Mouse (Mus musculus): ENCODE measurements around the gene Cand2. TPM values are rescaled to one million over a fixed set of nuclear protein-coding genes. Genes with fewer than 3 reads are reported as not detected.
A peak's percentile ranks its signal among the peaks of the same experiment; 100 is the strongest.
"Not testable (repeated sequence)": the region's sequence is repeated elsewhere in the genome, so short reads cannot be mapped to it uniquely, and the experiment has no call there.

The Cand2 gene
- polyA plus RNA-seq, 1 experiment from 2014 or later, result 12.8 TPM

DNA sequence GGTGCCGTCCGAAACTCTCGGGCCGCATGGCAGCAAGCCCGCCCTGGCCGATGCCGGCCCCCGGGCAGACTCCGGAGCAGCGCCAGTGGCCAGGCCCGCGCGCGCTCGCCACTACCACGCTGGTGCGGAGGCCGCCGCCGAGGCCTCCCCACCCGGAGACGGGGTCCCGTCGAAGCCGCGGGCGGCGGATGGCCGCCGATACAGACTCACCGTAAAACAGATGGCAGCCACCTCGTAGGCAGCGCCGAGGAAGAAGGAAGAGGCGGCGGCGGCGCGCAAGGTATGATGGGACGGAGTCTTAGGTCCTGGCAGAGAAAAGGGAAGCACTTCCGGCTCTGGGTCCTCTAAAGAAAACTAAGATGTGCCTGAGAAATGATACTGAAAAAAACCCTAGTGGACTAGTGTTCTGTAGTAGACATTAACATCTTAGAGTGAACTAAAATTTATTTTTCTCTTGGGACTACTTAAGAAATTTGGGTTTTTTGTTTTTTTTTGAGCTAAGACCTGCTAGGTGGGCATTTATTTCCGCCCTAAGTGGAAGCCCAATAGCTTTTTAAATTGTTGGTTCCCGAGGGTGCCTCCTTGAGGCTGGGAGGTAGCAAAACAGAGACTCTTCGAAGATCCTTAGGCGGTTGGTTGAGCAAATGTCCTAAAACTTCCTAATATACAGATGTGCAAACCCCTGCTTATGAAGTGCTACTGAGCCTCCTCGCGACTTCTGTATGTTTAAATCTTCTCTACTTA is 34.3 kb downstream of the Cand2 start, which contains the start of gene Rpl32:
TSS of gene Rpl32 (minus strand) at position 260 of the 744 bp plus-strand sequence.
- Histone ChIP-seq H3K9me3 (no peaks in the 10 kb centered on the region), H3K27ac (replicated peaks) (peak within 1 kb of the TSS; percentile 91), H3K27me3 (no peaks in the 10 kb centered on the region), H3K4me1 (replicated peaks) (peaks cover 23% of the 10 kb centered on the region), H3K9ac (peak within 1 kb of the TSS; percentile 93), H3K36me3 (peaks cover 28% of the 10 kb centered on the region), H3K4me2 (peak within 1 kb of the TSS; percentile 80), H3K4me3 (peak within 1 kb of the TSS; percentile 83)
- under 1% methylated on average over 47 of the region's 47 CpGs for WGBS
- peak; percentile 85 for ATAC-seq (ENCODE audit: low FRiP score, low read depth)

DNA sequence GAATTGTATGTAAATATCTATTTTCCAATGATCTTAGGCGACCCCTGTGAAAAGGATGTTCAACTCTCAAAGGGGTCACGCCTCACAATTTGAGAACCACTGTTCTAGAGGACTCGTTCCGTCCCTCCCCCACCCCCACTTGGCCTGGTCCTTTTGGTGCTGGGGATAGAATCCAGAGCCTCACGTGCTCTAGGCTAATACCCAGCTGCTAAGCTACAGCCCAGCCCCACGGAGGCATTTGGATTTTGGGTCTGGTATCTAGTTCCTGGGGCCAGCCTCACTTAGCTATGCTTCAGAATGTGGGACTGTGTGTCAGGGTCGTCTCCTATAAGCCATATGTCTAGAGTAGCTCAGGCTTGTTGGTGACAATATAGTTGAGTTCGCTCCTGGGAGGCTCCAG is 37.3 kb downstream of the Cand2 start:
- H3K4me3 ChIP-seq, result no peak overlapping the region
- no peak for ATAC-seq (ENCODE audit: low FRiP score, low read depth)
- H3K27me3 ChIP-seq, result no peaks in the 10 kb centered on the region
- H3K9me3 ChIP-seq, result no peaks in the 10 kb centered on the region
- 71% methylated on average over 8 of the region's 8 CpGs for WGBS
- no peak overlapping the region for H3K4me2 ChIP-seq
- H3K27ac ChIP-seq (replicated peaks), result no peak overlapping the region
- peaks cover 3% of the 10 kb centered on the region for H3K36me3 ChIP-seq
- peaks cover 13% of the 10 kb centered on the region for H3K4me1 ChIP-seq (replicated peaks)
- no peak overlapping the region for H3K9ac ChIP-seq

DNA sequence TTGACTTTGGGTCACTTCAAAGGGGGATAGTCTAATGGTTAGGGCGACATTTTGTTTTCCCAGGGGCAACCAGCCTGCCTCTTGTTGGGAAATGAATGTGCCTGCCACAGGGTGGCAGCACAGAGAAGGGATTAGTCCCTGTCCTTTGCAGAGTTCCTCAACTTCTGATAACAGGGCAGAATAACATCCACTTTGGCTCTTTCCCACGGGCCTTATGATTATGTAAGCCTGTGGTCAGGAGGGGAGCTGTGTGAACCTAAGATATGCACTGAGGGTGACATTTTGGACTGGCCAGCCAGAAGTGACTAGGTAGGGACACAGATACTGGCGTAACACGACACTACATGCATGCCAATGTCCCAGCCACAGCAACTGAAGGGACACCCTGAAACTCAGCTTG is 39.8 kb downstream of the Cand2 start:
- 28% methylated on average over 4 of the region's 4 CpGs for WGBS
- no peaks in the 10 kb centered on the region for H3K27me3 ChIP-seq
- no peak for ATAC-seq (ENCODE audit: low FRiP score, low read depth)

DNA sequence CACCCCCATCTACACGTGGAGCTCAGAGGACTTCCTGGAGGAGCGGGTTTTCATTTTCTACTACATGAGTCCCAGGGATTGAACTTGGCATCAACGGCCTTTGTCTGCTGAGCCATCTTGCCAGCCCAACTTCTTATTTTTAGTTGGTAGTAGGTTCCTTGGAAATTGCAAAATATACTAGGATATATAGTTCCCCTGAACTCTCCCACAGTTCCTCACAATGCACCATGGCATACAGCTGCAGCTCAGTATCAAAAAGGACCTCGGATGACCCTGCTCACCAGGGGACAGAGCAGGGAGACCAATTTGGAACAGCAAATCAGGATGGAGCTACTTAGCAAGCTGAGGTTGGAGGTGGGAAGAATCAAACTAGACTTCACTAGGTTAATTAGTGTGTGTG is 40.7 kb downstream of the Cand2 start:
- H3K4me2 ChIP-seq, result no peak overlapping the region
- no peak overlapping the region for H3K9ac ChIP-seq
- H3K4me3 ChIP-seq, result no peak overlapping the region
- WGBS, result 83% methylated on average over 4 of the region's 4 CpGs
- no peaks in the 10 kb centered on the region for H3K27me3 ChIP-seq
- no peak for ATAC-seq (ENCODE audit: low FRiP score, low read depth)
- no peaks in the 10 kb centered on the region for H3K4me1 ChIP-seq (replicated peaks)
- H3K36me3 ChIP-seq, result no peaks in the 10 kb centered on the region
- no peak overlapping the region for H3K27ac ChIP-seq (replicated peaks)
- no peaks in the 10 kb centered on the region for H3K9me3 ChIP-seq

More for the DNA sequence above, 39.8 kb downstream of the Cand2 start:
- Histone ChIP-seq H3K4me1 (replicated peaks) (no peaks in the 10 kb centered on the region), H3K9me3 (no peaks in the 10 kb centered on the region), H3K4me3 (no peak overlapping the region), H3K4me2 (no peak overlapping the region), H3K27ac (replicated peaks) (no peak overlapping the region), H3K36me3 (no peaks in the 10 kb centered on the region), H3K9ac (no peak overlapping the region)

DNA sequence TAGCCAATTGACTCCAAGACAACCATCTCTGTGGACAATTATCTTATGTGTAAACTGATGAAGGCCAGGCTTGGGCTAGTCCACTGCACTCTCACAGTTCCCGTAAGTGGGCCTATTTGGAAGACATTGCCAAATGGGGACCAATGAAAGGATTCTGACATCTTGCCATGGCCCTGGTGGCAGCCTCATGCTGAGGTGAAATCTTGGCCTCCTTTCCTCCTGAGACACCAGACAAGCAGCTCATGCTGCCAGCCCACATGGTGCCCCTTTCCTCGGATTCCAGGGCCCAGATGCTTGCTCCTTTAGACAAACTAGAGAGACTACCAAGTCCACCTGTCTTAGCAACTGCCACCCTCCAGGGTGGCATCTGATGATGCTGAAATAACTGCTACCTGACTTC is 43.8 kb downstream of the Cand2 start:
- 77% methylated on average over 2 of the region's 2 CpGs for WGBS
- Histone ChIP-seq H3K4me1 (replicated peaks) (no peaks in the 10 kb centered on the region), H3K4me2 (no peak overlapping the region), H3K9me3 (no peaks in the 10 kb centered on the region), H3K36me3 (no peaks in the 10 kb centered on the region), H3K27me3 (no peaks in the 10 kb centered on the region), H3K27ac (replicated peaks) (no peak overlapping the region), H3K4me3 (no peak overlapping the region), H3K9ac (no peak overlapping the region)
- no peak for ATAC-seq (ENCODE audit: low FRiP score, low read depth)

DNA sequence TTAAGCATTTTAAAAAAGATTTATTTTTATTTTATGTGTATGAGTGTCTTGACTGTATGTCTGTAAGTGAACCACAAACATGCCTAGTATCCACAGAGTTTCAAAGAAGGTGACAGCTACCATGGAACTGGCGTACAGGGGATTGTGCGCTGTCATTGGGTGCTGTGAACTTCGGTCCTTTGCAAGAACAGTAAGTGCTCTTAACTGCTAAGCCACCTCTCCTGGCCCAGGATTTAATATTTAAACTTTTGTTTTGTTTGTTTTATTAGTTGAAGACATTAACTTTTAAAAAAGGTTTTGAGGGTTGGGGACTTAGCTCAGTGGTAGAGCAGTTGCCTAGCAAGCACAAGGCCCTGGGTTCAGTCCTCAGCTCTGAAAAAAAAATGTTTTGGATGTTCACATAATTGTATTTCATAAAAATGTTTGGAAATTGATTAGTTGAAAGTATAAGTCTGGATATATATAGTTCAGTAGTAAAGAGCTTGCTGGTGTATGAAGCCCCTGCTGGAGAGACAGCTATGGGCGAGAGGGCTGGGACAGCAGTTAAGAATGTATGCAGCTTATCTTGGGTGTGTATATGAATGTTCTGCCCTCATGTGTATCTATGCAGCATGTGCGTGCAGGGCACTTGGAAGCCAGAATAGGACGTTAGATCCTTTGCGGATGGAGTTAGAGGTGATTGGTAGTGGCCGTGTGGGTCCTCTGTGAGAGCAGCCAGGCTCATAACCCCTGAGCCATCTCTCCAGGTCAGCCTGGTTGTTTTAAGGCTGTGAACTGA is 47.1 kb downstream of the Cand2 start:
- Histone ChIP-seq H3K4me3 (no peak overlapping the region), H3K27ac (replicated peaks) (no peak overlapping the region), H3K4me1 (replicated peaks) (no peaks in the 10 kb centered on the region), H3K9ac (no peak overlapping the region), H3K4me2 (no peak overlapping the region), H3K9me3 (no peaks in the 10 kb centered on the region), H3K36me3 (no peaks in the 10 kb centered on the region), H3K27me3 (no peaks in the 10 kb centered on the region)
- no peak for ATAC-seq (ENCODE audit: low FRiP score, low read depth)
- WGBS, result 89% methylated on average over 8 of the region's 8 CpGs

DNA sequence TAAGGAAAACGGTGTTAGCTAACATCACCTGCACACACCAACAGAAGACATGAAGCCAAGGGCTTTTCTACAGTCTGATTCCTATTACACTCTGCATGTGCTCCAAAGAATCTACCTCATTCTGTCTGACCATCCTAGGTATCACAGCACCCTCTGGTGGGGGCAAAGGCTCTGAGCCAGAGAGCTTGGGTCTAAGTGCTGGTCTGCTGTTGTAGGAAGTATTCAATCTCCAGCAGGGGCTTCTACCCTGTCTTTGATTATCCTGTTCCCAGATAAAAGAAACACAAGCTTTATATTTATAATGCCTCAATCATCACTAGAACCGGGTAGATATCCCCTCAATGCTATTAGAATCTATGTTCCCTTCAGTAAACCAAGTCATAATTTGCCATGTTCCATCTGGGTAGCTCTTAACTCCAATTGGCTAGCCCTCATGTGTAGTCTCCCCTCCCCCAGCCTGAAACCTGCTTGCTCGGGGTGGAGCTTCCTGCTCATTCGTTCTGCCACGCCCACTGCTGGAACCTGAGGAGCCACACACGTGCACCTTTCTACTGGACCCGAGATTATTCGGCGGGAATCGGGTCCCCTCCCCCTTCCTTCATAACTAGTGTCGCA is 49.6 kb downstream of the Cand2 start:
- H3K9ac ChIP-seq; H3K27ac ChIP-seq (replicated peaks); H3K9me3 ChIP-seq; H3K4me1 ChIP-seq (replicated peaks); H3K36me3 ChIP-seq; H3K27me3 ChIP-seq: not testable (repeated sequence)
- H3K4me2 ChIP-seq, result peak overlapping the region; percentile 43
- peak; percentile 85 for ATAC-seq (ENCODE audit: low FRiP score, low read depth)
- WGBS, result 4% methylated on average over 5 of the region's 11 CpGs
- H3K4me3 ChIP-seq, result peak overlapping the region; percentile 13; the same call in 1 of the 2 replicates

DNA sequence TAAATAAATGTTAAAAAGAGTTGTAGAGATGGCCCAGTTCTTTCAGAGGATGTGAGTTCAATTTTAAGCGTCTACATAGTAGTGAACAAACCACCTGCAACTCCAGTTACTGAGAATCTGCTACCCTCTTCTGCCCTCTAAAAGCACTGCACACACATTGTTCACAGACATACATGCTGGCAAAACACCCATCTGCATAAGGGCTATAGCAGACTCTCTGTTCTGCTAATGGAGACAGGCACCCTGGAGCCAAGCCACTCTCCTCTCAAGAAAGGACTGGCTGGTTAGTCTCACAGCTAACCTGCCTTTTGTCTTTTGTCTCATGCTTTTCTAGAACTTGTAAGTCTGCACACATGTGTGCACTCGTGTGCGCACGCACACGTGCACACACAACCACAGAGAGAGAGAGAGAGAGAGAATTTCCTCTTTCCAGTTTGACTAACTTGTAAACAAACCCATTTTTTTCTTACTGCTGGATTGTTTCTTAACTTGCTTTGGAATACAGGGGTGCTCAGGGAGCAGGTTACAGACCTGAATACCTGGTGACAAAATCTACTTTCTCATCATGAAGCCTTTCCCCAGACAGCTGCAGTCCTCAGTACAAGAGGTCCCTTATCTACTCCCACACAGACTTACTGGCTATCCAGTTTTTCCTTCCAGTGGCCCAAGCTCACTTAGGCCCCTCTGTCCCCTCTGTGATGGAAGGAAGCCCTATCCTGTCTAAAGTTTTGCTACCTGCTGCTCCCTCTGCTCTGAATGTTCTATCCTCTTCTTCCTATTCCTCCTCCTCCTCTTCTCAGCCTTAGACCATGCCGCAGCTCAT is 56.7 kb downstream of the Cand2 start:
- no peak overlapping the region for H3K27ac ChIP-seq (replicated peaks)
- no peaks in the 10 kb centered on the region for H3K27me3 ChIP-seq
- no peak overlapping the region for H3K4me3 ChIP-seq
- H3K36me3 ChIP-seq, result no peaks in the 10 kb centered on the region
- no peaks in the 10 kb centered on the region for H3K9me3 ChIP-seq
- H3K9ac ChIP-seq, result no peak overlapping the region
- 84% methylated on average over 6 of the region's 6 CpGs for WGBS
- ATAC-seq (ENCODE audit: low FRiP score, low read depth), result no peak
- H3K4me1 ChIP-seq (replicated peaks), result no peaks in the 10 kb centered on the region
- no peak overlapping the region for H3K4me2 ChIP-seq

DNA sequence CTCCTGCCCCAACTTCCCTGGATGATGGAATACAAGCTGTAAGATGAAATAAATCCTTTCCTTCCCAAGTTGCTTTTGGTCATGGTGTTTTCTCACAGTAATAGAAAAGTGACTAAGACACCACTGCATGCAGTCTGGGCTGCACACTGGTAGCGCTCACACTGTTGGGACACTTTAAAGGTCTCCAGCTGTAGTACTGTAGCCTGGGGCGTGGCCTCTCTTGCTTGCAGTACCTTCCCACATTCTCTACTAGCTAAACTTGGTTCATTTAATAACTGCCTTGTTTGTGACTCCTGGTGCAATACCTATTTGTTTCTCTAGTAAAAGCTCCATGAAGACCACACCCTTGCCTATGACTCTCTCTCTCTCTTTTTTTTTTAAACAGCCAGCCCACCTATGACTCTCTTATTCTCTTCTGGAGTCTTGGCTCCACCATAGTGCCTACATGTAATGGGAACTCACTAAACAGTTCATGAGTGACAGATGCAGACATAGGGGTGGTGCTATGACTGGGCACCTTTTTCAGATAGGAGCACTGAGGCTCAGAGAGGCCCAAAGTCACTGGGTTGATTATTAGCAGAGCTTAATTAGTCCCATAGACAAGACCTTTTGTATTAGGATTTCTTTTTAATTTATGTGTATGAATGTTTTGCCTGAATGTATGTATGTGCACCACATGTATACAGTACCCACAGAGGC is 58.0 kb downstream of the Cand2 start:
- 0 out of 2 replicates have a peak, but pooled peaks cover under 1% of the 10 kb centered on the region for H3K4me1 ChIP-seq (replicated peaks)
- H3K9me3 ChIP-seq, result no peaks in the 10 kb centered on the region
- no peaks in the 10 kb centered on the region for H3K36me3 ChIP-seq
- WGBS, result 92% methylated on average over 2 of the region's 2 CpGs
- no peak overlapping the region for H3K4me3 ChIP-seq
- no peak for ATAC-seq (ENCODE audit: low FRiP score, low read depth)
- H3K27ac ChIP-seq (replicated peaks), result no peak overlapping the region
- H3K9ac ChIP-seq, result no peak overlapping the region
- no peaks in the 10 kb centered on the region for H3K27me3 ChIP-seq
- H3K4me2 ChIP-seq, result no peak overlapping the region

DNA sequence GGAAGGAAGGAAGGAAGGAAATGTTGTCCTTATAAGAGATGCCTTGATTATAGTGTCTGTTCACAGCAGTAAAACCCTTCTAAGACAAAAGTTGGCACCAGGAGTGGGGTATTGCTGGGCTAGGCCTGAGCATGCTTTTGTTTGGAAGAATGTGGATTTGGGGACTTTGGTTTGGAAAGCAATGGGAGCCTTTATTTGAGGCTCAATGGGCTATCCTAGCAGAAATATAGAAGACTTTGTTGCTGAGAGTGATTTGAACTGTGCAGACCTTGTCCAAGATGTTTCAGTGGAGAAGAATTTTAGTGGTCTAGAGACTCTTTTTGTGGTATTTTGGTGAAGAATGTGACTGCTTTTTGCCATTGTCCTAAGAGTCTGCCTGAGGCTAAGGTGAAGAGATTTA is 59.5 kb downstream of the Cand2 start:
- Histone ChIP-seq H3K36me3 (no peaks in the 10 kb centered on the region), H3K27me3 (no peaks in the 10 kb centered on the region), H3K4me3 (no peak overlapping the region), H3K9ac (no peak overlapping the region), H3K27ac (replicated peaks) (no peak overlapping the region), H3K4me1 (replicated peaks) (peaks cover 12% of the 10 kb centered on the region), H3K4me2 (no peak overlapping the region), H3K9me3 (no peaks in the 10 kb centered on the region)
- ATAC-seq (ENCODE audit: low FRiP score, low read depth), result no peak

DNA sequence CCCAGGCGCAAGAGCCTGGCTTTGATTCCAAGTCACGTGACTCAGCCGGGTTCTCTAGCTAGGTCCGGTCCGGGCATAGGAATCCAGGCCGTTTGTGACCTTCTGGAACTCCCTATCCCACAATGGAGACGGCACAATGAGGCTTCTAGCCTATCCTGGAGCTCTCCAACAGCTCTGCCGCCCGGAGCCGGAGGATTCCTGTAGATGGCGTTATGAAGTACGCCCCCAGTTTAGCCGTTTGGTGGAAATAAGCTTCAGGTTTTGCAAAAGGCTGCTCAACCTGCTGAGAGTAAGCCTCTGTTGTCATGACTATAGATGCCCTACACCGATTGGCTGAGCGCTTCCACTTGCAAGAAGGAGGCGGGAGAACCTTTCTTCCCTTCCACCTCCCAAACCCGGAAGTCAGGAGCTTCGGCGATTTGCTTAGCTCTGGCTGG is 63.8 kb downstream of the Cand2 start, which contains the start of gene Efcab12:
TSS of gene Efcab12 (minus strand) at position 252 of the 437 bp plus-strand sequence.
- WGBS, result 2% methylated on average over 19 of the region's 19 CpGs

More for the DNA sequence above, 63.8 kb downstream of the Cand2 start, which contains the start of gene Efcab12:
- Histone ChIP-seq H3K4me1 (replicated peaks) (peaks cover 13% of the 10 kb centered on the region), H3K27ac (replicated peaks) (peak within 1 kb of the TSS; percentile 23; the same call in 1 of the 2 replicates), H3K9me3 (no peaks in the 10 kb centered on the region), H3K27me3 (no peaks in the 10 kb centered on the region), H3K9ac (peak within 1 kb of the TSS; percentile 15; the same call in 1 of the 2 replicates), H3K36me3 (peaks cover 2% of the 10 kb centered on the region; the same call in 1 of the 2 replicates), H3K4me3 (peak within 1 kb of the TSS; percentile 36), H3K4me2 (peak within 1 kb of the TSS; percentile 65)
- peak; percentile 95 for ATAC-seq (ENCODE audit: low FRiP score, low read depth)

Data from hindbrain, embryonic 15.5 days (tissue).